Mouse (Mus musculus) lung, embryonic 15.5 days (tissue): Measurements from ENCODE around the gene Naalad2. TPM values are rescaled to one million over a fixed set of nuclear protein-coding genes. Genes with fewer than 3 reads are reported as not detected.
"Not testable (repeated sequence)": the region's sequence is repeated elsewhere in the genome, so short reads cannot be mapped to it uniquely, and the experiment has no call there.

ENCODE experiments used
- ATAC-seq: fragments of 200-750 bp; cut with Nextera tagmentation; 2 replicates; pipeline ENCODE4 v1.8.0; 2017; ENCODE audit warnings: moderate number of reproducible peaks, borderline replicate concordance; ENCODE audit not compliant: low FRiP score, low TSS enrichment; ENCODE audit errors: extremely low read depth
- H3K27ac ChIP-seq: fragments of 300-500 bp; sonication (generic); 2 replicates; pipeline ENCODE4 v1.5.1; 2015; ENCODE audit warnings: moderate library complexity, mild to moderate bottlenecking, inconsistent platforms
- H3K27me3 ChIP-seq: fragments of 300-500 bp; sonication (generic); 2 replicates; pipeline ENCODE4 v1.6.1; 2015; ENCODE audit warnings: inconsistent platforms
- H3K36me3 ChIP-seq: fragments of 300-500 bp; sonication (generic); 2 replicates; pipeline ENCODE4 v1.6.1; 2015; ENCODE audit warnings: inconsistent platforms
- H3K4me1 ChIP-seq: fragments of 300-500 bp; sonication (generic); 2 replicates; pipeline ENCODE4 v1.6.1; 2015; ENCODE audit warnings: inconsistent platforms
- H3K4me2 ChIP-seq: fragments of 300-500 bp; sonication (generic); 2 replicates; pipeline ENCODE4 v1.6.1; 2015; ENCODE audit warnings: inconsistent platforms, mild to moderate bottlenecking, moderate library complexity
- H3K4me3 ChIP-seq: fragments of 300-500 bp; sonication (generic); 2 replicates; pipeline ENCODE4 v1.5.1; 2015; ENCODE audit warnings: mild to moderate bottlenecking, inconsistent platforms
- H3K9ac ChIP-seq: fragments of 300-500 bp; sonication (generic); 2 replicates; pipeline ENCODE4 v1.6.1; 2015; ENCODE audit warnings: inconsistent platforms
- H3K9me3 ChIP-seq: fragments of 300-500 bp; sonication (generic); 2 replicates; pipeline ENCODE4 v1.6.1; 2016; ENCODE audit warnings: inconsistent platforms
- WGBS: fragments of 180-500 bp; shearing (Covaris S2); methylation state at CpG from one replicate; pipeline ENCODE4 v1.1.7; 2015; 5-methylcytosine and 5-hydroxymethylcytosine counted together
- polyA plus RNA-seq: library from polyadenylated mRNA; unstranded; fragments of >200 nt; fragmentation: Nextera tagmentation; extraction: Ambion mirVana; gene quantifications from 2 replicates; pipeline ENCODE4 v1.2.1, GENCODE M21; 2015

Naalad2 gene
- polyA plus RNA-seq, 1 experiment from 2014 or later = 7.2 TPM

DNA sequence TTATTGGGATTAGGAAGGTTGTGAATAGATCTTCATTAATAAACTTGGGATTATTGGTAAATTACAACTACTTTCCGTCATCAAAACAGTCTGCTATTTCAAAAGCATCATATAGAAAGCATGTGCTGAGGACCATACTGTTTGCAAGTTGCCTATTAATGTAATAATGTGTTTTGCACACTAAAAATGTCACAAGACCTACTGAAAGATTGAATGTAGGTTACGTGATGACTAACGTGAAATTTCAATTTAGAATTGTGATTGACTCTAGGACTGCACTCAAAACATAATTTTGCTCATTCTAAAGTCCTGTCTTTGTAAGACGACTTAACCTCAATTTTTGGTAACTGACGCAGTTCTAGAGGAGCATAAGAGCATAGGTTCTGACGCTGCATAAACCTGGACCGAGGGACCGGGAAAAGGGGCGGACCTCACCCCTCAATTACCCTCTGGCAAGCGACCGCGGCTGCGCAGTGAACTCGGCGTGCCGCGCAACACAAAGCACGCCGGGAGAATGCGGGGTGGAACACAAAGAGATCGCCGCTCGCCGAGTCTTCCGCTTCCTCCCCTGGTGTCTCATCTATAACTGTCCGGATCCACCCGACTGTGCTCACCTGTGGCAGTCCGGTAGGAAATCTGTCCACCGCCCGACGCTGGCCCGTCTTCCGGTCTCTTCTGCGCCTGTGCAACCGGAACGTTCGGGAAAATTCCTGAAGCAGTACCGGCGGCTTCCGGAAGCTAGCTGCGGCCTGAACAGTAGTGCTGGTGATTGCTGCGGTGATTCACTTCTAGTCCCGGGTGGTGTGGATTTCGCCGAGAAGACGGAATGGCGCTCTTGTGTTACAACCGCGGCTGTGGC lies 111.0 kb downstream of the Naalad2 start, which contains the start of gene Chordc1:
Chordc1 (plus strand) TSS at position 555 of the 859 bp plus-strand sequence.
- Histone ChIP-seq H3K9ac (peak within 1 kb of the TSS; percentile 93), H3K36me3 (no peaks in the 10 kb centered on the region; the same call in 1 of the 2 replicates), H3K27me3 (no peaks in the 10 kb centered on the region), H3K4me1 (peaks cover 7% of the 10 kb centered on the region), H3K4me2 (peak within 1 kb of the TSS; percentile 68), H3K27ac (peak within 1 kb of the TSS; percentile 89), H3K9me3 (no peaks in the 10 kb centered on the region), H3K4me3 (peak within 1 kb of the TSS; percentile 96)
- peak; percentile 99 for ATAC-seq
- 3% methylated on average over 49 of the region's 49 CpGs for WGBS

- not testable (repeated sequence) for H3K36me3 ChIP-seq, H3K9me3 ChIP-seq, H3K4me3 ChIP-seq, H3K27me3 ChIP-seq, H3K4me2 ChIP-seq, ATAC-seq, H3K9ac ChIP-seq, H3K27ac ChIP-seq, H3K4me1 ChIP-seq
- WGBS = 36% methylated on average over 5 of the region's 5 CpGs
Measured at GRCm38 (mm10) chr9:18278693-18279092, 124.1 kb downstream of the Naalad2 start.

DNA sequence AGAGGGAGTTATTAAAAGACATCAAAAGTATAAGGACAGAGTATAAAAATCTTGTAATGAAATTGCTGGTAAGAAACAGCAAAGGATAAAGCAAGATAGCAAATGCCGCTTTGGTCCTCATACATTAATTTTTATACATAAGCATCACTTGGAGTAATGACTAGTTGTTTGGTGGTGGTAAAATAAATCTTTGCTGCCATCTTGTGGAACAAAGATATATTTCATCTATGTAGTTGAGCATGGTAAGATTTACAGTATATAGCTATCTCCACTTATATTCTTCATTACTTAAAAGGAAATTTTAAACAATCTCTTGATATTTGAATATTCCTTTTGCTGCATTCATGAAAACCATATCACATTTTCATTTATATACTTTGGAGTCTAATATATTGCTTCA lies 125.3 kb downstream of the Naalad2 start:
- H3K4me1 ChIP-seq = no peaks in the 10 kb centered on the region
- no peak overlapping the region for H3K27ac ChIP-seq
- no peak overlapping the region for H3K9ac ChIP-seq
- no peak overlapping the region for H3K4me2 ChIP-seq
- no peaks in the 10 kb centered on the region for H3K9me3 ChIP-seq
- no peak for ATAC-seq
- 29% methylated on average over 1 of the region's 1 CpGs for WGBS
- H3K4me3 ChIP-seq = no peak overlapping the region
- H3K27me3 ChIP-seq = no peaks in the 10 kb centered on the region
- no peaks in the 10 kb centered on the region for H3K36me3 ChIP-seq

DNA sequence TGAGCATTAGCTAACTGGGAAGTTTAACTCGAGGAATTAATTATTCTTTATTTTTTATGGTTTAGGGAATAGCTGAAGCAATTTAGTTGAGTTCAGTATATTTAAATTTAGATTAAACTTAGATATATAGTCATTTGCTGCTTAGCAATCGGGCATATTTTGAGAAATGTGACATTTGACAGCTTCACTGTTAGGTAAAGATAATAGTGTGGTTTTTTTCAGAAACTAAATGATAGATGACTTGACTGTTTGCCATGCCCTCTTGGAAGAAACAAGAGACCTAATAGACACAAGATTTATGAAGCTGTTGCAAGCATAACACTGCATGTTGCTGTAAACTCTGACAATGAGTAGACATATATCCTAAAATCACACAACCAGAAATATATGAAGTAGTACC lies 126.0 kb downstream of the Naalad2 start:
- no peak overlapping the region for H3K4me2 ChIP-seq
- no peak overlapping the region for H3K4me3 ChIP-seq
- ATAC-seq = no peak
- no peaks in the 10 kb centered on the region for H3K4me1 ChIP-seq
- H3K27me3 ChIP-seq = no peaks in the 10 kb centered on the region
- no peaks in the 10 kb centered on the region for H3K9me3 ChIP-seq
- H3K36me3 ChIP-seq = no peaks in the 10 kb centered on the region
- H3K9ac ChIP-seq = no peak overlapping the region
- WGBS = 39% methylated on average over 2 of the region's 2 CpGs
- H3K27ac ChIP-seq = no peak overlapping the region

DNA sequence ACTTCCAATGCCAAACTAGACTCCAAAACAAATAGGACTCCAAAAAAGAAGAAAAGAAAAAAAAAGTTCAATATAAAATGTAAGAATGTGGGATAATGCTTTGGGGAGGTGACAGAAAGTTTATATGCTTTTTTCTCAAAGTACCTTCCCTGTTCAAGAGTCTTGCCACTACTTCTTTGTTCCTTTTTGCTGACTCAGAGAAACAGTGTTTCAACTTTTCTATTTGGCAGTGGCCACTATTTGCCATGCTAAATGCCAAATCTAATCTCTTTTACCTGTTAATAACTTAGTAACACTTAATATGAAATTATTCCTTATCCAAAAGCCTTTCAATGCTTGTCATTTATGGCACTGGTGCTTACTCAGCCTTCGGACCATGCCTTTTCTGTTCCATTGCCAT lies 126.9 kb downstream of the Naalad2 start:
- Histone ChIP-seq H3K9ac (no peak overlapping the region), H3K9me3 (no peaks in the 10 kb centered on the region), H3K4me3 (no peak overlapping the region), H3K4me2 (no peak overlapping the region), H3K27me3 (no peaks in the 10 kb centered on the region), H3K36me3 (no peaks in the 10 kb centered on the region), H3K4me1 (no peaks in the 10 kb centered on the region), H3K27ac (no peak overlapping the region)
- ATAC-seq = no peak
- WGBS = 93% methylated on average over 1 of the region's 1 CpGs

Other genes starting within 250 kb of the Naalad2 start
- gene Chordc1, start 110.9 kb downstream of the Naalad2 start, polyA plus RNA-seq = 115 and 118 TPM in 2 replicates
- gene Ubtfl1, start 1.4 kb upstream of the Naalad2 start, polyA plus RNA-seq = not detected in 2 replicates
- gene Mbd3l2, start 27.7 kb upstream of the Naalad2 start, polyA plus RNA-seq = not detected in 2 replicates
- gene Zfp558, start 75.3 kb upstream of the Naalad2 start, polyA plus RNA-seq = 5.4 and 6.2 TPM in 2 replicates
- gene Mbd3l1, start 75.4 kb upstream of the Naalad2 start, polyA plus RNA-seq = not detected in 2 replicates